Mouse (Mus musculus): Measurements from ENCODE around the gene 9130213A22Rik. TPM values are rescaled to one million over a fixed set of nuclear protein-coding genes. Genes with fewer than 3 reads are reported as not detected.

Gene 9130213A22Rik
- polyA plus RNA-seq, 1 experiment from 2014 or later = 0.14 TPM

DNA sequence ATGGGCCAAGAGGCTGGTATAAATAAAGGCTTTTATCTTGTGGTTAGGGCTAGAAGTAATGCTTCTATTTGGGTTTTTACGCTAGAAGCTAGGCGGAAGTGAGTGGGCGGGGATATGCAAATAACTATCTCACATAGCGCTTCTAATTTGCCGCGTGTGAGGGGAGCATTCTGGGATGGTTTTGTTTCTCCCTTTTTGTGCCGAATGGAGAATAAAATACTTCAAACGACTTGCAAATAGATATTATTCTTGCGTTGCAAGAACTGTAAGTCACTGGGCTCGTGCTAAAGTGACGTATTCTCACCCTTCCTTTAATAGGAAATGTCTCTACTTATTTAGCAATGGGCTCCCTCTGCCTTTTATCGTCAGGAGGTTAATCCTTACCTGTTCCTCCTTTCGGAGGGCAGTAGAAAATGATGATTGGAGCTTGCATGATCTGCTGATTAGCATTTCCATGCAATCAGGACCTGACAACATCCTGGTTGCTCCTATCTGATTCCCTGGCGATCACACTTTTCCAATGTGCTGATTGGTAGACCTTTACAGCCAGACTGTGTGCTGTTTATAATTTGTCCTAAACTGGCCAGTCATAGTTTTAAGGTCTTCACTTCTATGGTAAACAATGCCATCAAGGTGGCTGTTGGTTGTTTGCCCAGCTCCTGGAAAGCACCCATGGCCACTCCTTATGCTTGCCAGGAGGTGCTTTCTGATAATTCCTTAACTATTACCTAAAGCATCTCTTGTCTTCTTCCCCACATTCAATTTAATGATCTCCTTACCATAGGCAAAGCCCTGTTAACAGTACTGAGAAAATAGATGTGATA lies 49.1 kb downstream of the 9130213A22Rik start:
- H3K4me2 ChIP-seq (ENCODE audit: low read depth, low read length) = peak overlapping the region; percentile 66
- 2% methylated on average over 14 of the region's 14 CpGs for WGBS
- peak overlapping the region; percentile 95 for H3K27ac ChIP-seq (replicated peaks; ENCODE audit: low read depth, low read length)
- no peaks in the 10 kb centered on the region for H3K9me3 ChIP-seq (ENCODE audit: control insufficient read depth, low read length)
- DNase-seq (ENCODE audit: low spot score) (peak; percentile 96), ATAC-seq (ENCODE audit: low read depth) (peak; percentile 74)
- 0 out of 2 replicates have a peak, but pooled peaks cover 5% of the 10 kb centered on the region for H3K4me1 ChIP-seq (ENCODE audit: control insufficient read depth, insufficient read depth, low read length)
- no peaks in the 10 kb centered on the region for H3K36me3 ChIP-seq (ENCODE audit: control insufficient read depth, insufficient read depth, low read length)
- H3K27me3 ChIP-seq (replicated peaks; ENCODE audit: control insufficient read depth, insufficient read depth, low read length) = no peaks in the 10 kb centered on the region
- H3K9ac ChIP-seq (ENCODE audit: low read depth, low read length) = peak overlapping the region; percentile 60
- peak overlapping the region; percentile 31 for H3K4me3 ChIP-seq (ENCODE audit: low read depth, low read length)

DNA sequence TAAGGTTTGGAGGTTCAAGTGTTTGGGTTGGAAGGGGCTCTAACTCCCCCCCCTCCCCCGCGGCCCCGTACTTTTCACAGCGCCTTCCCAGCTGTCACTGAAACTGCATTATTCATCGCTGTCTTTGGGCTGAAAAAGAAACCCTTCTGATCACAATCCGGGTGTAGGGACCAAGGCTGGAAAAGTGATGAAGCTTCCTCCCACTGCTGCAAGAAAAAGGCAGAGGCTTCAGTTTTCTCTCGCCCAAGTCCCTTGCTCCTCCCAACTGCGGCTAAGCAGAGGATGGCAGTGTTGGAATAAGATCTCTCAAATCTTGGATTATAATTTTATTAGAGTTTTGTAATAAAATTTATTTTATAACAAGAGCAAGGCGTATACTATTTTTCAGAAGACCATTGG lies 49.7 kb downstream of the 9130213A22Rik start:
- no peak for ATAC-seq (ENCODE audit: low read depth)
- Histone ChIP-seq H3K9me3 (ENCODE audit: control insufficient read depth, low read length) (no peaks in the 10 kb centered on the region), H3K36me3 (ENCODE audit: control insufficient read depth, insufficient read depth, low read length) (no peaks in the 10 kb centered on the region), H3K9ac (ENCODE audit: low read depth, low read length) (peak overlapping the region; percentile 60), H3K4me2 (ENCODE audit: low read depth, low read length) (peak overlapping the region; percentile 66), H3K27me3 (replicated peaks; ENCODE audit: control insufficient read depth, insufficient read depth, low read length) (no peaks in the 10 kb centered on the region), H3K4me3 (ENCODE audit: low read depth, low read length) (peak overlapping the region; percentile 31), H3K27ac (replicated peaks; ENCODE audit: low read depth, low read length) (peak overlapping the region; percentile 95), H3K4me1 (ENCODE audit: control insufficient read depth, insufficient read depth, low read length) (0 out of 2 replicates have a peak, but pooled peaks cover 5% of the 10 kb centered on the region)
- 12% methylated on average over 9 of the region's 9 CpGs for WGBS
- DNase-seq (ENCODE audit: low spot score) = no peak

DNA sequence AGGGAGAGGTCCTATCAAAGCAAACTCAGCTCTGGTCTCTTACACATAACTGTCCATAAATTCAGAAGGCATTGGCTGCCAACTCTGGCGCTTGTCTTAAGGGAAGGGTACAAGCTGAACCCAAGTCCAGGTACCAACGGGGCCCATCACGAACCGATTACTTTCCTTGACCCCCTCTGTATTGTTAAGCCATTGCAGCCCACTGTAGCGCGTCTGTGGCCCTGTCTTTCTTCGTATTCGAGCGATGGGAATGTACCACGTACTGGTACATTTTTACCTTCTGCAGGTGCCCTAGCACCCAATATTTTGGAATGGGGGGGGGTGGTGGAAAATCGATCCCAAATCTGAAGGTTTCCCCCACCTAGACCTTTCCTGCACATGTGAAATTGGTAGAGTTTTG lies 50.2 kb downstream of the 9130213A22Rik start:
- WGBS = 88% methylated on average over 11 of the region's 11 CpGs
- Histone ChIP-seq H3K4me2 (ENCODE audit: low read depth, low read length) (peak overlapping the region; percentile 66), H3K9me3 (ENCODE audit: control insufficient read depth, low read length) (no peaks in the 10 kb centered on the region), H3K27me3 (replicated peaks; ENCODE audit: control insufficient read depth, insufficient read depth, low read length) (no peaks in the 10 kb centered on the region), H3K27ac (replicated peaks; ENCODE audit: low read depth, low read length) (peak overlapping the region; percentile 95), H3K36me3 (ENCODE audit: control insufficient read depth, insufficient read depth, low read length) (no peaks in the 10 kb centered on the region), H3K4me1 (ENCODE audit: control insufficient read depth, insufficient read depth, low read length) (0 out of 2 replicates have a peak, but pooled peaks cover 5% of the 10 kb centered on the region), H3K4me3 (ENCODE audit: low read depth, low read length) (peak overlapping the region; percentile 31), H3K9ac (ENCODE audit: low read depth, low read length) (peak overlapping the region; percentile 60)
- DNase-seq (ENCODE audit: low spot score) (no peak), ATAC-seq (ENCODE audit: low read depth) (no peak)

DNA sequence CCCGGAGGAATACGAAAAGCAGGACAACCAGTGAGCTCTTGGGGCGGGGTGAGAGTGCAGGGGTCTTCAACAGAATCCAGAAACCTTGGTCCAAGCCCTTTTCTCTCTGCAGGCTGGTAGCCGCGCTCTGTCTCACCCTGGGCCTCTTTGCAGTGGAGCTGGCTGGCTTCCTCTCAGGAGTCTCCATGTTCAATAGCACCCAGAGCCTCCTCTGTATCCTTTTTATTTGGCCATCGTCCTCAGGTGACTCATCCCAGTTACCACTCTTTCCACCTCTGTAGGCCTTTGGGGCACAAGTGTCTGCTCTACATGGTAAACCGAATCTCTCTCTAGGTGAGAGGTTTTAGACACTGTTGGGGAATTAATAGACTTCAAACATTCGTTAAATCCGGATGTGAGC lies 51.1 kb downstream of the 9130213A22Rik start:
- WGBS = 28% methylated on average over 8 of the region's 9 CpGs
- Histone ChIP-seq H3K9ac (ENCODE audit: low read depth, low read length) (peak overlapping the region; percentile 91), H3K4me3 (ENCODE audit: low read depth, low read length) (peak overlapping the region; percentile 67), H3K4me1 (ENCODE audit: control insufficient read depth, insufficient read depth, low read length) (peaks cover 6% of the 10 kb centered on the region; the same call in 1 of the 2 replicates), H3K4me2 (ENCODE audit: low read depth, low read length) (peak overlapping the region; percentile 66), H3K27me3 (replicated peaks; ENCODE audit: control insufficient read depth, insufficient read depth, low read length) (no peaks in the 10 kb centered on the region), H3K9me3 (ENCODE audit: control insufficient read depth, low read length) (no peaks in the 10 kb centered on the region), H3K36me3 (ENCODE audit: control insufficient read depth, insufficient read depth, low read length) (no peaks in the 10 kb centered on the region), H3K27ac (replicated peaks; ENCODE audit: low read depth, low read length) (peak overlapping the region; percentile 98)
- ATAC-seq (ENCODE audit: low read depth) (no peak), DNase-seq (ENCODE audit: low spot score) (no peak)

DNA sequence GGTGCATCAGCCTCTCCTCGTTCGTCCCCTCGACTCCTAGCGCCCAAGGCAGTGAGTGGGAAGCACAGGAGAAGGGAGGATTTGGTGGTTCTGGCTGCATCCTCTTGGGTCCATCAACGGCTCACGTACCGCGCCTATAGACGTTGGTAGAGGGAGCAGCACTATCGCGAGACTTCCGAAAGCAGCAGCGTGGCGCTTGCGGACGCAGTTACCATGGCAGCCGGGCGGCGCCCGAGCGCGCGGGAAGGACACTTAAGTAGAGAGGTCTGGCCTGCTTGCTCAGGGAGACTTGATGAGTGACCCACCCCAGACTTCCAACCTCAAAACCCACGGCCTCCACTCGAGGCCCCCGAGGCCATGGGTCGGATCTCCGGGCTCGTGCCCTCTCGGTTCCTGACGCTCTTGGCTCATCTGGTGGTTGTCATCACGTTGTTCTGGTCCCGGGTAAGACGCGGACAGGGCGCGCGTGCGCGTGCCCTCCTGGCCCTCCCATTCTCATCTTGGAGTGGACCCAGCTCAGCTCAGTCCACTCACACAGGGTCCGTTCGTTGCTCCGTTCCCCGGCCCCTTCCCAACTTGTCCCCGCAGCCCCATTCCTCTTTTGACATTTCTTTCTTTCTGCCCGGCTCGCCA lies 51.7 kb downstream of the 9130213A22Rik start, which contains the start of gene Tmem107:
TSS of gene Tmem107 (plus strand) at position 217 of the 633 bp plus-strand sequence.
- H3K9me3 ChIP-seq (ENCODE audit: control insufficient read depth, low read length) = no peaks in the 10 kb centered on the region
- H3K4me2 ChIP-seq (ENCODE audit: low read depth, low read length) = peak within 1 kb of the TSS; percentile 66
- peak; percentile 98 for DNase-seq (ENCODE audit: low spot score)
- H3K27ac ChIP-seq (replicated peaks; ENCODE audit: low read depth, low read length) = peak within 1 kb of the TSS; percentile 98
- H3K4me1 ChIP-seq (ENCODE audit: control insufficient read depth, insufficient read depth, low read length) = peaks cover 10% of the 10 kb centered on the region; the same call in 1 of the 2 replicates
- ATAC-seq (ENCODE audit: low read depth) = peak; percentile 89
- no peaks in the 10 kb centered on the region for H3K27me3 ChIP-seq (replicated peaks; ENCODE audit: control insufficient read depth, insufficient read depth, low read length)
- peak within 1 kb of the TSS; percentile 67 for H3K4me3 ChIP-seq (ENCODE audit: low read depth, low read length)
- under 1% methylated on average over 27 of the region's 47 CpGs for whole genome bisulfite sequencing
- H3K36me3 ChIP-seq (ENCODE audit: control insufficient read depth, insufficient read depth, low read length) = no peaks in the 10 kb centered on the region
- peak within 1 kb of the TSS; percentile 91 for H3K9ac ChIP-seq (ENCODE audit: low read depth, low read length)

DNA sequence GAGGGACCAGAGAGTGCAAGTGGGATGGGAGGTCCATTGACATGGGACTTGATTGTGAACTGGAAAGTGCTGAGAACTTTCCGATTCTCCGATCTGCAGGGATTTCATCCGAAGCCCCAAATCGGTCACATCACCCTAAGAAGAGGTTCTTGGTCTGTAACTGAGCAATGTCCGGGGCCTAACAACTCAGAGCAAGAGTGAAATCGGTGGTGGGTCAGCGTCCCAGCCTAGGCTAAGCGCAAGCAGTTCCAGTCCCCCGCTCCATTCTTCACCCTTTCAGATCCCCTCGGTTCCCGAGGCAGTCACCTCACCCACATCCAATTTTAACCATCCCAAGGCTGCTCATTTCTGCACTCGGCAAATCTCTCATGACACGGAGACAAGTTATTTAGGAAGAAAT lies 52.3 kb downstream of the 9130213A22Rik start:
- peak overlapping the region; percentile 66 for H3K4me2 ChIP-seq (ENCODE audit: low read depth, low read length)
- peak overlapping the region; percentile 91 for H3K9ac ChIP-seq (ENCODE audit: low read depth, low read length)
- WGBS = 0% methylated on average over 13 of the region's 13 CpGs
- H3K27ac ChIP-seq (replicated peaks; ENCODE audit: low read depth, low read length) = peak overlapping the region; percentile 98
- DNase-seq (ENCODE audit: low spot score) = no peak
- peak overlapping the region; percentile 67 for H3K4me3 ChIP-seq (ENCODE audit: low read depth, low read length)
- ATAC-seq (ENCODE audit: low read depth) = no peak; the same call in 1 of the 2 replicates
- H3K9me3 ChIP-seq (ENCODE audit: control insufficient read depth, low read length) = no peaks in the 10 kb centered on the region
- H3K27me3 ChIP-seq (replicated peaks; ENCODE audit: control insufficient read depth, insufficient read depth, low read length) = no peaks in the 10 kb centered on the region
- no peaks in the 10 kb centered on the region for H3K36me3 ChIP-seq (ENCODE audit: control insufficient read depth, insufficient read depth, low read length)
- H3K4me1 ChIP-seq (ENCODE audit: control insufficient read depth, insufficient read depth, low read length) = peaks cover 10% of the 10 kb centered on the region; the same call in 1 of the 2 replicates

Other genes with a start within 250 kb of the 9130213A22Rik start
- gene Rnf222, start 234.0 kb downstream of the 9130213A22Rik start, polyA plus RNA-seq (2014; fragmentation: Nextera tagmentation; extraction: Ambion mirVana) = 0.17 and 0.45 TPM in 2 replicates
- gene Rpl26, start 221.0 kb downstream of the 9130213A22Rik start, polyA plus RNA-seq (2014; fragmentation: Nextera tagmentation; extraction: Ambion mirVana) = 1,088 and 1,233 TPM in 2 replicates
- not detected in 2 replicates for gene Odf4, start 195.5 kb downstream of the 9130213A22Rik start, polyA plus RNA-seq (2014; fragmentation: Nextera tagmentation; extraction: Ambion mirVana)
- 7.3 and 8.9 TPM in 2 replicates for gene Arhgef15, start 165.1 kb downstream of the 9130213A22Rik start, polyA plus RNA-seq (2014; fragmentation: Nextera tagmentation; extraction: Ambion mirVana)
- 3.4 and 5.0 TPM in 2 replicates for gene Slc25a35, start 154.5 kb downstream of the 9130213A22Rik start, polyA plus RNA-seq (2014; fragmentation: Nextera tagmentation; extraction: Ambion mirVana)
- 44.9 and 50.1 TPM in 2 replicates for gene Rangrf, start 147.4 kb downstream of the 9130213A22Rik start, polyA plus RNA-seq (2014; fragmentation: Nextera tagmentation; extraction: Ambion mirVana)
- 19.1 and 21.9 TPM in 2 replicates for gene Pfas, start 114.1 kb downstream of the 9130213A22Rik start, polyA plus RNA-seq (2014; fragmentation: Nextera tagmentation; extraction: Ambion mirVana)
- gene Ctc1, start 106.7 kb downstream of the 9130213A22Rik start, polyA plus RNA-seq (2014; fragmentation: Nextera tagmentation; extraction: Ambion mirVana) = 36.5 and 47.3 TPM in 2 replicates
- gene Aurkb, start 76.9 kb downstream of the 9130213A22Rik start, polyA plus RNA-seq (2014; fragmentation: Nextera tagmentation; extraction: Ambion mirVana) = 92.5 and 112 TPM in 2 replicates
- gene Borcs6, start 62.9 kb downstream of the 9130213A22Rik start, polyA plus RNA-seq (2014; fragmentation: Nextera tagmentation; extraction: Ambion mirVana) = 12.1 and 12.4 TPM in 2 replicates
- gene Tmem107, start 51.8 kb downstream of the 9130213A22Rik start, polyA plus RNA-seq (2014; fragmentation: Nextera tagmentation; extraction: Ambion mirVana) = 65.6 and 87.8 TPM in 2 replicates
- gene Vamp2, start 34.1 kb downstream of the 9130213A22Rik start, polyA plus RNA-seq (2014; fragmentation: Nextera tagmentation; extraction: Ambion mirVana) = 89.1 and 97.0 TPM in 2 replicates
- 21.5 and 28.2 TPM in 2 replicates for gene Per1, start 27.4 kb downstream of the 9130213A22Rik start, polyA plus RNA-seq (2014; fragmentation: Nextera tagmentation; extraction: Ambion mirVana)
- 0.21 and 0.45 TPM in 2 replicates for gene Hes7, start 2.2 kb downstream of the 9130213A22Rik start, polyA plus RNA-seq (2014; fragmentation: Nextera tagmentation; extraction: Ambion mirVana)
- 0.39 and 1.9 TPM in 2 replicates for gene Aloxe3, start 3.3 kb upstream of the 9130213A22Rik start, polyA plus RNA-seq (2014; fragmentation: Nextera tagmentation; extraction: Ambion mirVana)
- gene Alox12b, start 34.4 kb upstream of the 9130213A22Rik start, polyA plus RNA-seq (2014; fragmentation: Nextera tagmentation; extraction: Ambion mirVana) = 0.62 and 4.8 TPM in 2 replicates
- 0.22 TPM in 1 of 2 replicates, not detected in the other for gene Alox8, start 75.3 kb upstream of the 9130213A22Rik start, polyA plus RNA-seq (2014; fragmentation: Nextera tagmentation; extraction: Ambion mirVana)
- 0.15 and 0.33 TPM in 2 replicates for gene Gucy2e, start 114.4 kb upstream of the 9130213A22Rik start, polyA plus RNA-seq (2014; fragmentation: Nextera tagmentation; extraction: Ambion mirVana)
- gene Cntrob, start 201.2 kb upstream of the 9130213A22Rik start, polyA plus RNA-seq (2014; fragmentation: Nextera tagmentation; extraction: Ambion mirVana) = 12.4 and 15.7 TPM in 2 replicates
- 147 and 164 TPM in 2 replicates for gene Trappc1, start 201.4 kb upstream of the 9130213A22Rik start, polyA plus RNA-seq (2014; fragmentation: Nextera tagmentation; extraction: Ambion mirVana)
- 1.7 and 2.0 TPM in 2 replicates for gene Kcnab3, start 203.7 kb upstream of the 9130213A22Rik start, polyA plus RNA-seq (2014; fragmentation: Nextera tagmentation; extraction: Ambion mirVana)
- gene Rnf227, start 217.9 kb upstream of the 9130213A22Rik start, polyA plus RNA-seq (2014; fragmentation: Nextera tagmentation; extraction: Ambion mirVana) = 15.6 and 17.1 TPM in 2 replicates
- 68.9 and 73.3 TPM in 2 replicates for gene Chd3, start 246.8 kb upstream of the 9130213A22Rik start, polyA plus RNA-seq (2014; fragmentation: Nextera tagmentation; extraction: Ambion mirVana)